Mouse (Mus musculus) forelimb bud, embryonic 11.5 days (tissue): ENCODE measurements around the gene Akr1b3.

Experiments used
- DNase-seq: peaks from one replicate; pipeline ENCODE4 v3.0.0-alpha.2; 2012; ENCODE audit warnings: low read depth, low spot score

Gene Akr1b3

GRCm38 (mm10) chr6:34258546-34258945 is 58.7 kb downstream of the Akr1b3 start:
- no peak for DNase-seq
